Comparison of ENCODE assay signal across 15 mouse cellular contexts in the genomic region with DNA sequence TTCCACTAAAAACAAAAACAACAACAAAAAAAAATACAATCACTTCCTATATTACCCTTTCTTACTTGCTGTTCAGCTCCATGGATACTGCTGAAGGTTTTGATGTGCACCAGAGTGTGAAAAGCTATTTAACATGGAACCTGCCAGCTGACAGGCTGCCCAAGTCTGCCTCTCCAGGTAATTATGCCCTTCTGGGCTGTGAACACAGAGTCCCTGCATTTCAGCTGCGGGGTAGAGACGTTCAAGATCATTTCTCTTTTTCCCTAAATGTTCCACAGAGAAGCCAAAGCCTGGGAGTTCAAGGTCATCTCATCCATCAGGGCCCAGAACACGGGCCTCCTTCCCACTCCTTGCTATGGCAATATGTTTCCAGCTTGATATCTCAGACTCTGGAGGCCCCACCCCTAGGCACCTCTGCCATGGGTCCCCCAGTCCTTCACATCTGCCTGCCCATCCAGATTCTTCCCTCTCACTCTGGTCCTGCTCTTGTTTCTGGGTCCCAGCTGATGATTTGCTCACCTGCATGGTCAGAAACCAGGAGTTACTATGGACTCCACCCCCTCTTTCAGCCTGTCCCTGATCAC.
DNase-seq lines count a peak whose midpoint lies in the region; ATAC-seq and TF ChIP-seq lines count a peak whose summit lies in the region.
"Had no signal": no experiment of that assay in that cellular context is flagged by ENCODE, and none has a peak within 500 bp of the region (broad histone marks: within the 10 kb centered on the region; RNA-seq: fewer than 3 reads in every experiment).

No protein-coding gene starts in this region.

- H3K9ac ChIP-seq in hindbrain, embryonic 15.5 days: no peak overlapping the region
- H3K9ac ChIP-seq in hindbrain, embryonic 13.5 days: no peak overlapping the region
- no peak overlapping the region for H3K9ac ChIP-seq in midbrain, postnatal 0 days (replicated peaks; ENCODE audit: low read length, poor library complexity, severe bottlenecking)
- H3K9ac ChIP-seq in midbrain, embryonic 11.5 days (ENCODE audit: low read length): no peak overlapping the region
- no peak overlapping the region for H3K9ac ChIP-seq in liver, embryonic 16.5 days (ENCODE audit: low read depth, low read length)
- H3K9ac ChIP-seq: embryonic facial prominence, embryonic 12.5 days; limb, embryonic 12.5 days; neural tube, embryonic 12.5 days had no signal

- H3K4me1 ChIP-seq in hindbrain, embryonic 15.5 days (replicated peaks): no peaks in the 10 kb centered on the region
- no peaks in the 10 kb centered on the region for H3K4me1 ChIP-seq in hindbrain, embryonic 13.5 days (replicated peaks)
- no peaks in the 10 kb centered on the region for H3K4me1 ChIP-seq in midbrain, postnatal 0 days (ENCODE audit: insufficient read depth, low read length)
- H3K4me1 ChIP-seq in midbrain, embryonic 11.5 days (ENCODE audit: control insufficient read depth, insufficient read depth, low read length): no peaks in the 10 kb centered on the region
- no peaks in the 10 kb centered on the region for H3K4me1 ChIP-seq in liver, embryonic 16.5 days (ENCODE audit: control insufficient read depth, low read depth, low read length)
- H3K4me1 ChIP-seq: embryonic facial prominence, embryonic 12.5 days; megakaryocyte, embryonic 14.5 days; neural tube, embryonic 12.5 days had no signal

- ATAC-seq in hindbrain, embryonic 15.5 days (ENCODE audit: low FRiP score, low read depth): no peak
- ATAC-seq in hindbrain, embryonic 13.5 days (ENCODE audit: low FRiP score): no peak
- ATAC-seq in midbrain, postnatal 0 days (ENCODE audit: low FRiP score): no peak
- no peak for ATAC-seq in midbrain, embryonic 11.5 days (ENCODE audit: low FRiP score)
- peak; percentile 47; the same call in 1 of the 2 replicates for ATAC-seq in liver, embryonic 16.5 days (ENCODE audit: low read depth)
- ATAC-seq: CD4-positive, CD25-positive, alpha-beta regulatory T cell, adult 4 months had no signal

- H3K4me2 ChIP-seq in hindbrain, embryonic 15.5 days: no peak overlapping the region
- no peak overlapping the region for H3K4me2 ChIP-seq in hindbrain, embryonic 13.5 days
- H3K4me2 ChIP-seq in midbrain, postnatal 0 days (ENCODE audit: low read depth, low read length, poor library complexity, severe bottlenecking): no peak overlapping the region
- no peak overlapping the region for H3K4me2 ChIP-seq in midbrain, embryonic 11.5 days
- no peak overlapping the region for H3K4me2 ChIP-seq in liver, embryonic 16.5 days (ENCODE audit: low read depth, low read length)
- H3K4me2 ChIP-seq: embryonic facial prominence, embryonic 12.5 days; limb, embryonic 12.5 days; neural tube, embryonic 12.5 days had no signal

- H3K9me3 ChIP-seq in hindbrain, embryonic 15.5 days: no peaks in the 10 kb centered on the region
- H3K9me3 ChIP-seq in hindbrain, embryonic 13.5 days: 0 out of 2 replicates have a peak, but pooled peaks cover 2% of the 10 kb centered on the region
- H3K9me3 ChIP-seq in midbrain, postnatal 0 days (ENCODE audit: low read length): no peaks in the 10 kb centered on the region
- no peaks in the 10 kb centered on the region for H3K9me3 ChIP-seq in midbrain, embryonic 11.5 days (ENCODE audit: control insufficient read depth, low read length)
- H3K9me3 ChIP-seq in liver, embryonic 16.5 days (replicated peaks; ENCODE audit: control insufficient read depth, low read length): no peaks in the 10 kb centered on the region
- H3K9me3 ChIP-seq: embryonic facial prominence, embryonic 12.5 days; limb, embryonic 12.5 days; neural tube, embryonic 12.5 days had no signal

- H3K27ac ChIP-seq in hindbrain, embryonic 15.5 days (replicated peaks): peak overlapping the region; percentile 26; the same call in 1 of the 2 replicates
- H3K27ac ChIP-seq in hindbrain, embryonic 13.5 days: no peak overlapping the region
- H3K27ac ChIP-seq in midbrain, postnatal 0 days (ENCODE audit: low read depth, low read length): no peak overlapping the region
- H3K27ac ChIP-seq in midbrain, embryonic 11.5 days (ENCODE audit: low read depth, low read length): no peak overlapping the region
- H3K27ac ChIP-seq in liver, embryonic 16.5 days (ENCODE audit: low read length): no peak overlapping the region
- H3K27ac ChIP-seq: embryonic facial prominence, embryonic 12.5 days; gastrocnemius, adult 2 months; limb, embryonic 12.5 days; neural tube, embryonic 12.5 days had no signal

- WGBS in hindbrain, embryonic 15.5 days: 54% methylated on average over 3 of the region's 3 CpGs
- WGBS in hindbrain, embryonic 13.5 days: 67% methylated on average over 3 of the region's 3 CpGs
- WGBS in midbrain, postnatal 0 days: 67% methylated on average over 3 of the region's 3 CpGs
- WGBS in midbrain, embryonic 11.5 days: 72% methylated on average over 3 of the region's 3 CpGs
- WGBS in liver, embryonic 16.5 days (ENCODE audit: insufficient replicate concordance): 37% methylated on average over 3 of the region's 3 CpGs

- no peaks in the 10 kb centered on the region for H3K27me3 ChIP-seq in hindbrain, embryonic 15.5 days
- H3K27me3 ChIP-seq in hindbrain, embryonic 13.5 days: no peaks in the 10 kb centered on the region
- H3K27me3 ChIP-seq in midbrain, postnatal 0 days (ENCODE audit: insufficient read depth, low read length): no peaks in the 10 kb centered on the region
- H3K27me3 ChIP-seq in midbrain, embryonic 11.5 days (ENCODE audit: control insufficient read depth, insufficient read depth, low read length): no peaks in the 10 kb centered on the region
- no peaks in the 10 kb centered on the region for H3K27me3 ChIP-seq in liver, embryonic 16.5 days (ENCODE audit: control insufficient read depth, insufficient read depth, low read depth, low read length)
- H3K27me3 ChIP-seq: embryonic facial prominence, embryonic 12.5 days; limb, embryonic 12.5 days; megakaryocyte, embryonic 14.5 days; neural tube, embryonic 12.5 days had no signal

- H3K36me3 ChIP-seq in hindbrain, embryonic 15.5 days: no peaks in the 10 kb centered on the region
- no peaks in the 10 kb centered on the region for H3K36me3 ChIP-seq in hindbrain, embryonic 13.5 days
- H3K36me3 ChIP-seq in midbrain, postnatal 0 days (ENCODE audit: insufficient read depth, low read length): no peaks in the 10 kb centered on the region
- H3K36me3 ChIP-seq in midbrain, embryonic 11.5 days (ENCODE audit: control insufficient read depth, insufficient read depth, low read length): no peaks in the 10 kb centered on the region
- no peaks in the 10 kb centered on the region for H3K36me3 ChIP-seq in liver, embryonic 16.5 days (ENCODE audit: control insufficient read depth, insufficient read depth)
- H3K36me3 ChIP-seq: embryonic facial prominence, embryonic 12.5 days; limb, embryonic 12.5 days; neural tube, embryonic 12.5 days had no signal

- H3K4me3 ChIP-seq in hindbrain, embryonic 15.5 days: no peak overlapping the region
- no peak overlapping the region for H3K4me3 ChIP-seq in hindbrain, embryonic 13.5 days
- H3K4me3 ChIP-seq in midbrain, postnatal 0 days (ENCODE audit: low read depth, low read length): no peak overlapping the region
- H3K4me3 ChIP-seq in midbrain, embryonic 11.5 days (ENCODE audit: low read depth, low read length): no peak overlapping the region
- H3K4me3 ChIP-seq in liver, embryonic 16.5 days (ENCODE audit: low read depth, low read length): no peak overlapping the region
- H3K4me3 ChIP-seq: embryonic facial prominence, embryonic 12.5 days; gastrocnemius, adult 2 months; limb, embryonic 12.5 days; megakaryocyte, embryonic 14.5 days; neural tube, embryonic 12.5 days had no signal

- DNase-seq in midbrain, postnatal 0 days (ENCODE audit: low spot score): peak; percentile 47
- DNase-seq in midbrain, embryonic 11.5 days (ENCODE audit: low spot score, missing footprints): no peak
- peak; percentile 74 for DNase-seq in kidney, adult 9 months
- no peak for DNase-seq in adrenal gland, adult 18-20 months (ENCODE audit: low spot score in 2 of 2)
- DNase-seq: adrenal gland, postnatal 10 days; gastrocnemius, adult 2 months; heart, adult 11 months had no signal

- TF ChIP-seq CTCF in midbrain, postnatal 0 days (IDR thresholded peaks at IDR 0.05): no peak

Comparison
In these comparisons a context has a peak if more than half of its experiments do, and no peak if none do; other contexts are left out.
1. DNase-seq: peak in midbrain, postnatal 0 days (single experiment) and kidney, adult 9 months (single experiment); none in midbrain, embryonic 11.5 days (single experiment) and adrenal gland, adult 18-20 months (0 of 2).